Mouse (Mus musculus): ENCODE results near the gene Ifi202b.
A peak's percentile ranks its signal among the peaks of the same experiment; 100 is the strongest.
"Not testable (repeated sequence)": the region's sequence is repeated elsewhere in the genome, so short reads cannot be mapped to it uniquely, and the experiment has no call there.

Ifi202b gene

GRCm38 (mm10) chr1:173982694-173983305 lies at the start of gene Ifi202b:
Ifi202b (minus strand) TSS chr1:173982744.
- not testable (repeated sequence) for ATAC-seq (ENCODE audit: low TSS enrichment)

GRCm38 (mm10) chr1:174031698-174032097 lies 49.2 kb upstream of the Ifi202b start, which contains the start of gene Ifi205:
Ifi205 (minus strand) TSS chr1:174031810.
- ATAC-seq (ENCODE audit: low TSS enrichment): no peak

GRCm38 (mm10) chr1:174007050-174007449 lies 24.5 kb upstream of the Ifi202b start:
- ATAC-seq (ENCODE audit: low TSS enrichment): not testable (repeated sequence)

- ATAC-seq (ENCODE audit: low TSS enrichment): not testable (repeated sequence)
These were observed 22.0 kb upstream of the Ifi202b start for GRCm38 (mm10) chr1:174004352-174005109.

- no peak for ATAC-seq (ENCODE audit: low TSS enrichment)
These were observed 12.5 kb upstream of the Ifi202b start for GRCm38 (mm10) chr1:173995003-173995402.

- ATAC-seq (ENCODE audit: low TSS enrichment): not testable (repeated sequence)
These were observed 1.5 kb downstream of the Ifi202b start for GRCm38 (mm10) chr1:173981038-173981437.

GRCm38 (mm10) chr1:173977622-173978021 lies 4.9 kb downstream of the Ifi202b start:
- no peak for ATAC-seq (ENCODE audit: low TSS enrichment)

GRCm38 (mm10) chr1:173973111-173973510 lies 9.4 kb downstream of the Ifi202b start:
- ATAC-seq (ENCODE audit: low TSS enrichment): peak; percentile 100

- not testable (repeated sequence) for ATAC-seq (ENCODE audit: low TSS enrichment)
These were observed 21.1 kb downstream of the Ifi202b start for GRCm38 (mm10) chr1:173961491-173961890.

GRCm38 (mm10) chr1:173959998-173960397 lies 22.5 kb downstream of the Ifi202b start:
- not testable (repeated sequence) for ATAC-seq (ENCODE audit: low TSS enrichment)

GRCm38 (mm10) chr1:173955839-173956527 lies 26.6 kb downstream of the Ifi202b start:
- ATAC-seq (ENCODE audit: low TSS enrichment): not testable (repeated sequence)

GRCm38 (mm10) chr1:173955071-173955796 lies 27.3 kb downstream of the Ifi202b start:
- no peak for ATAC-seq (ENCODE audit: low TSS enrichment)

GRCm38 (mm10) chr1:173953563-173953962 lies 29.0 kb downstream of the Ifi202b start:
- ATAC-seq (ENCODE audit: low TSS enrichment): no peak

- not testable (repeated sequence) for ATAC-seq (ENCODE audit: low TSS enrichment)
These were observed 33.5 kb downstream of the Ifi202b start for GRCm38 (mm10) chr1:173949044-173949443.

- not testable (repeated sequence) for ATAC-seq (ENCODE audit: low TSS enrichment)
These were observed 39.8 kb downstream of the Ifi202b start for GRCm38 (mm10) chr1:173942780-173943066.

GRCm38 (mm10) chr1:173941924-173942779 lies 40.4 kb downstream of the Ifi202b start, which contains the start of the genes Mndal and Ifi203:
Mndal (minus strand) TSS chr1:173942491.
Ifi203 (minus strand) TSS chr1:173942672.
- ATAC-seq (ENCODE audit: low TSS enrichment): not testable (repeated sequence)

GRCm38 (mm10) chr1:173941522-173941921 lies 41.0 kb downstream of the Ifi202b start:
- not testable (repeated sequence) for ATAC-seq (ENCODE audit: low TSS enrichment)

- ATAC-seq (ENCODE audit: low TSS enrichment): not testable (repeated sequence)
These were observed 63.3 kb downstream of the Ifi202b start for GRCm38 (mm10) chr1:173919279-173919678.

GRCm38 (mm10) chr1:173914559-173914958 lies 68.0 kb downstream of the Ifi202b start:
- ATAC-seq (ENCODE audit: low TSS enrichment): no peak

- not testable (repeated sequence) for ATAC-seq (ENCODE audit: low TSS enrichment)
These were observed 69.2 kb downstream of the Ifi202b start for GRCm38 (mm10) chr1:173913256-173913791.

All from frontal cortex, adult (tissue).